Mouse (Mus musculus): ENCODE results near the gene Fkbpl.

GRCm38 (mm10) chr17:34656666-34657065 lies 12.1 kb downstream of the Fkbpl start:
- TF ChIP-seq TAL1 (conservative IDR thresholded peaks at IDR 0.05; ENCODE audit: low read depth, low read length) (no peak), CTCF (IDR thresholded peaks at IDR 0.05; ENCODE audit: low read depth, low read length) (no peak), POLR2AphosphoS5 (IDR thresholded peaks at IDR 0.05; ENCODE audit: insufficient replicate concordance, low read depth, low read length) (no peak), GATA1 (IDR thresholded peaks at IDR 0.05; ENCODE audit: borderline replicate concordance, low read length) (no peak)
